8 mouse cellular contexts compared by ENCODE assay signal in genomic region chr10:78169281-78170042, GRCm38 (mm10). TPM values are rescaled to one million over a fixed set of nuclear protein-coding genes. Genes with fewer than 3 reads are reported as not detected.
A peak's percentile ranks its signal among the peaks of the same experiment; 100 is the strongest.
DNase-seq lines count a peak whose midpoint lies in the region; ATAC-seq and TF ChIP-seq lines count a peak whose summit lies in the region.

D10Jhu81e (minus strand) TSS chr10:78169782.

- WGBS in hindbrain, embryonic 10.5 days, result 2% methylated on average over 50 of the region's 50 CpGs
- under 1% methylated on average over 50 of the region's 50 CpGs for WGBS in lung, postnatal 0 days

- peaks cover 21% of the 10 kb centered on the region for H3K4me1 ChIP-seq in hindbrain, embryonic 10.5 days (replicated peaks)
- H3K4me1 ChIP-seq in lung, postnatal 0 days (ENCODE audit: insufficient read depth, low read depth, low read length), result peaks cover 8% of the 10 kb centered on the region; the same call in 1 of the 2 replicates

- H3K4me2 ChIP-seq in lung, postnatal 0 days (replicated peaks; ENCODE audit: low read depth, low read length), result peak within 1 kb of the TSS; percentile 78

- peaks cover 73% of the 10 kb centered on the region for H3K36me3 ChIP-seq in hindbrain, embryonic 10.5 days
- peaks cover 18% of the 10 kb centered on the region; the same call in 1 of the 2 replicates for H3K36me3 ChIP-seq in lung, postnatal 0 days (ENCODE audit: insufficient read depth, low read length)

- peak; percentile 92 for ATAC-seq in frontal cortex, adult (ENCODE audit: low TSS enrichment)
- ATAC-seq in lung, postnatal 0 days, result peak; percentile 99

- peak; percentile 30 for TF ChIP-seq CTCF in lung, postnatal 0 days (IDR thresholded peaks at IDR 0.05)

- TF ChIP-seq EP300 in lung, postnatal 0 days (IDR thresholded peaks at IDR 0.05), result no peak

- peak within 1 kb of the TSS; percentile 89 for H3K4me3 ChIP-seq in hindbrain, embryonic 10.5 days
- H3K4me3 ChIP-seq in lung, postnatal 0 days (ENCODE audit: low read depth, low read length), result peak within 1 kb of the TSS; percentile 61

- peak within 1 kb of the TSS; percentile 50 for H3K9ac ChIP-seq in lung, postnatal 0 days (replicated peaks; ENCODE audit: low read depth)

- H3K9me3 ChIP-seq in hindbrain, embryonic 10.5 days, result no peaks in the 10 kb centered on the region
- no peaks in the 10 kb centered on the region for H3K9me3 ChIP-seq in lung, postnatal 0 days (ENCODE audit: low read length)

- H3K27ac ChIP-seq in hindbrain, embryonic 10.5 days, result peak within 1 kb of the TSS; percentile 91
- peak within 1 kb of the TSS; percentile 58 for H3K27ac ChIP-seq in lung, postnatal 0 days (ENCODE audit: low read length)

- H3K27me3 ChIP-seq in hindbrain, embryonic 10.5 days (ENCODE audit: insufficient read depth, poor library complexity, severe bottlenecking), result no peaks in the 10 kb centered on the region
- H3K27me3 ChIP-seq in lung, postnatal 0 days (replicated peaks; ENCODE audit: insufficient read depth, low read length), result no peaks in the 10 kb centered on the region

- peak; percentile 99 for DNase-seq in MN1 (ENCODE audit: low spot score)
- DNase-seq in cerebellum, adult 9-10 months, result peak; percentile 100
- peak; percentile 99 for DNase-seq in hindbrain, embryonic 10.5 days (ENCODE audit: low spot score)
- DNase-seq in layer of hippocampus, adult 9-11 months, result peak; percentile 99
- DNase-seq in lung, postnatal 0 days (ENCODE audit: low spot score), result peak; percentile 99
- DNase-seq in ovary, postnatal 14 days (ENCODE audit: low spot score), result peak; percentile 99
- peak; percentile 100 for DNase-seq in thymus, postnatal 14 days

RNA-seq across cellular contexts. Expression of gene D10Jhu81e, which starts in this region (rescaled TPM):
- 17.1 and 28.7 TPM in 2 replicates for polyA plus RNA-seq in hindbrain, embryonic 10.5 days (2016; fragmentation: Nextera tagmentation; extraction: Ambion mirVana)
- polyA plus RNA-seq in lung, postnatal 0 days (2015; fragmentation: Nextera tagmentation; extraction: Ambion mirVana), result 24.8 and 27.0 TPM in 2 replicates

Comparison
In these comparisons a context has a peak if more than half of its experiments do, and no peak if none do; other contexts are left out.
1. Peak in every context shown above with its lines: DNase-seq, ATAC-seq, H3K4me3 ChIP-seq and H3K27ac ChIP-seq.